Mouse (Mus musculus): ENCODE results near the gene Bhlhe40. TPM values are rescaled to one million over a fixed set of nuclear protein-coding genes. Genes with fewer than 3 reads are reported as not detected.

Gene Bhlhe40
- polyA plus RNA-seq (2016; fragmentation: Nextera tagmentation; extraction: Ambion mirVana): 2.3 and 2.8 TPM in 2 replicates

- peaks cover 20% of the 10 kb centered on the region for H3K4me1 ChIP-seq
- H3K9ac ChIP-seq (replicated peaks): peak within 1 kb of the TSS; percentile 67
- H3K27me3 ChIP-seq: peaks cover 41% of the 10 kb centered on the region
- H3K4me3 ChIP-seq: peak within 1 kb of the TSS; percentile 61
- peak within 1 kb of the TSS; percentile 100 for H3K4me2 ChIP-seq (replicated peaks)
- peak within 1 kb of the TSS; percentile 75 for H3K27ac ChIP-seq (replicated peaks)
- peak; percentile 69 for ATAC-seq (ENCODE audit: low FRiP score, low read depth)
- WGBS: 0% methylated on average over 24 of the region's 43 CpGs
- no peaks in the 10 kb centered on the region for H3K36me3 ChIP-seq
- H3K9me3 ChIP-seq: no peaks in the 10 kb centered on the region
Observed at GRCm38 (mm10) chr6:108660206-108660877, at the start of gene Bhlhe40. Gene Bhlhe40 (plus strand): TSS chr6:108660629.

GRCm38 (mm10) chr6:108611663-108612062 is 48.8 kb upstream of the Bhlhe40 start:
- Histone ChIP-seq H3K27ac (replicated peaks) (no peak overlapping the region), H3K9me3 (no peaks in the 10 kb centered on the region), H3K4me1 (no peaks in the 10 kb centered on the region), H3K9ac (replicated peaks) (no peak overlapping the region), H3K4me3 (no peak overlapping the region), H3K36me3 (no peaks in the 10 kb centered on the region), H3K4me2 (replicated peaks) (no peak overlapping the region), H3K27me3 (no peaks in the 10 kb centered on the region)
- ATAC-seq (ENCODE audit: low FRiP score, low read depth): no peak
- 89% methylated on average over 3 of the region's 3 CpGs for WGBS

GRCm38 (mm10) chr6:108618025-108618424 is 42.4 kb upstream of the Bhlhe40 start:
- Histone ChIP-seq H3K36me3 (no peaks in the 10 kb centered on the region), H3K4me1 (no peaks in the 10 kb centered on the region), H3K4me2 (replicated peaks) (no peak overlapping the region), H3K27me3 (no peaks in the 10 kb centered on the region), H3K27ac (replicated peaks) (no peak overlapping the region), H3K4me3 (no peak overlapping the region), H3K9me3 (no peaks in the 10 kb centered on the region), H3K9ac (replicated peaks) (no peak overlapping the region)
- ATAC-seq (ENCODE audit: low FRiP score, low read depth): no peak
- WGBS: 92% methylated on average over 10 of the region's 10 CpGs

- no peaks in the 10 kb centered on the region for H3K9me3 ChIP-seq
- H3K4me2 ChIP-seq (replicated peaks): no peak overlapping the region
- no peak overlapping the region for H3K9ac ChIP-seq (replicated peaks)
- H3K27me3 ChIP-seq: no peaks in the 10 kb centered on the region
- no peaks in the 10 kb centered on the region for H3K36me3 ChIP-seq
- no peaks in the 10 kb centered on the region for H3K4me1 ChIP-seq
- 91% methylated on average over 4 of the region's 4 CpGs for WGBS
- no peak overlapping the region for H3K4me3 ChIP-seq
- H3K27ac ChIP-seq (replicated peaks): no peak overlapping the region
- no peak for ATAC-seq (ENCODE audit: low FRiP score, low read depth)
Observed at GRCm38 (mm10) chr6:108623028-108623565, 37.3 kb upstream of the Bhlhe40 start.

GRCm38 (mm10) chr6:108624915-108625314 is 35.5 kb upstream of the Bhlhe40 start:
- Histone ChIP-seq H3K4me3 (no peak overlapping the region), H3K9me3 (no peaks in the 10 kb centered on the region), H3K27ac (replicated peaks) (no peak overlapping the region), H3K4me1 (no peaks in the 10 kb centered on the region), H3K9ac (replicated peaks) (no peak overlapping the region), H3K36me3 (no peaks in the 10 kb centered on the region), H3K27me3 (no peaks in the 10 kb centered on the region), H3K4me2 (replicated peaks) (no peak overlapping the region)
- ATAC-seq (ENCODE audit: low FRiP score, low read depth): no peak
- 89% methylated on average over 4 of the region's 4 CpGs for WGBS

GRCm38 (mm10) chr6:108630701-108631100 is 29.7 kb upstream of the Bhlhe40 start:
- no peak overlapping the region for H3K4me3 ChIP-seq
- H3K9ac ChIP-seq (replicated peaks): no peak overlapping the region
- H3K9me3 ChIP-seq: no peaks in the 10 kb centered on the region
- H3K36me3 ChIP-seq: no peaks in the 10 kb centered on the region
- H3K4me1 ChIP-seq: no peaks in the 10 kb centered on the region
- H3K4me2 ChIP-seq (replicated peaks): no peak overlapping the region
- H3K27ac ChIP-seq (replicated peaks): no peak overlapping the region
- no peak for ATAC-seq (ENCODE audit: low FRiP score, low read depth)
- no peaks in the 10 kb centered on the region for H3K27me3 ChIP-seq

- H3K4me2 ChIP-seq (replicated peaks): no peak overlapping the region
- no peaks in the 10 kb centered on the region for H3K36me3 ChIP-seq
- H3K27me3 ChIP-seq: no peaks in the 10 kb centered on the region
- no peak for ATAC-seq (ENCODE audit: low FRiP score, low read depth)
- H3K4me1 ChIP-seq: no peaks in the 10 kb centered on the region
- H3K9me3 ChIP-seq: no peaks in the 10 kb centered on the region
- H3K27ac ChIP-seq (replicated peaks): no peak overlapping the region
- 91% methylated on average over 6 of the region's 6 CpGs for WGBS
- H3K4me3 ChIP-seq: no peak overlapping the region
- H3K9ac ChIP-seq (replicated peaks): no peak overlapping the region
Observed at GRCm38 (mm10) chr6:108638157-108638833, 22.1 kb upstream of the Bhlhe40 start.

GRCm38 (mm10) chr6:108642020-108642419 is 18.4 kb upstream of the Bhlhe40 start:
- H3K9me3 ChIP-seq: no peaks in the 10 kb centered on the region
- no peak overlapping the region for H3K4me2 ChIP-seq (replicated peaks)
- no peak overlapping the region for H3K4me3 ChIP-seq
- no peaks in the 10 kb centered on the region for H3K36me3 ChIP-seq
- H3K27ac ChIP-seq (replicated peaks): no peak overlapping the region
- 70% methylated on average over 7 of the region's 7 CpGs for WGBS
- no peak for ATAC-seq (ENCODE audit: low FRiP score, low read depth)
- H3K9ac ChIP-seq (replicated peaks): no peak overlapping the region
- H3K4me1 ChIP-seq: no peaks in the 10 kb centered on the region
- H3K27me3 ChIP-seq: no peaks in the 10 kb centered on the region

GRCm38 (mm10) chr6:108643035-108643434 is 17.4 kb upstream of the Bhlhe40 start:
- Histone ChIP-seq H3K4me2 (replicated peaks) (no peak overlapping the region), H3K9me3 (no peaks in the 10 kb centered on the region), H3K36me3 (no peaks in the 10 kb centered on the region), H3K4me1 (no peaks in the 10 kb centered on the region), H3K27ac (replicated peaks) (no peak overlapping the region), H3K27me3 (no peaks in the 10 kb centered on the region), H3K9ac (replicated peaks) (no peak overlapping the region), H3K4me3 (no peak overlapping the region)
- 70% methylated on average over 6 of the region's 6 CpGs for WGBS
- no peak for ATAC-seq (ENCODE audit: low FRiP score, low read depth)

GRCm38 (mm10) chr6:108644311-108644710 is 16.1 kb upstream of the Bhlhe40 start:
- no peaks in the 10 kb centered on the region for H3K9me3 ChIP-seq
- H3K27ac ChIP-seq (replicated peaks): no peak overlapping the region
- H3K27me3 ChIP-seq: no peaks in the 10 kb centered on the region
- ATAC-seq (ENCODE audit: low FRiP score, low read depth): no peak
- no peaks in the 10 kb centered on the region for H3K36me3 ChIP-seq
- WGBS: 48% methylated on average over 5 of the region's 5 CpGs
- H3K4me3 ChIP-seq: no peak overlapping the region
- no peak overlapping the region for H3K9ac ChIP-seq (replicated peaks)
- no peaks in the 10 kb centered on the region for H3K4me1 ChIP-seq
- H3K4me2 ChIP-seq (replicated peaks): no peak overlapping the region

GRCm38 (mm10) chr6:108647094-108647493 is 13.3 kb upstream of the Bhlhe40 start:
- 81% methylated on average over 3 of the region's 3 CpGs for WGBS
- no peak overlapping the region for H3K4me3 ChIP-seq
- no peak for ATAC-seq (ENCODE audit: low FRiP score, low read depth)

GRCm38 (mm10) chr6:108648072-108648471 is 12.4 kb upstream of the Bhlhe40 start:
- H3K4me2 ChIP-seq (replicated peaks): no peak overlapping the region
- no peak overlapping the region for H3K9ac ChIP-seq (replicated peaks)
- H3K4me1 ChIP-seq: no peaks in the 10 kb centered on the region
- WGBS: 46% methylated on average over 6 of the region's 6 CpGs
- ATAC-seq (ENCODE audit: low FRiP score, low read depth): 0 out of 2 replicates have a peak, but pooled peaks have one; percentile 27
- no peaks in the 10 kb centered on the region for H3K9me3 ChIP-seq
- H3K27ac ChIP-seq (replicated peaks): no peak overlapping the region
- no peaks in the 10 kb centered on the region for H3K27me3 ChIP-seq
- H3K36me3 ChIP-seq: no peaks in the 10 kb centered on the region
- no peak overlapping the region for H3K4me3 ChIP-seq

More at GRCm38 (mm10) chr6:108647094-108647493, 13.3 kb upstream of the Bhlhe40 start:
- Histone ChIP-seq H3K9ac (replicated peaks) (no peak overlapping the region), H3K4me2 (replicated peaks) (no peak overlapping the region), H3K36me3 (no peaks in the 10 kb centered on the region), H3K4me1 (no peaks in the 10 kb centered on the region), H3K27ac (replicated peaks) (no peak overlapping the region), H3K9me3 (no peaks in the 10 kb centered on the region), H3K27me3 (no peaks in the 10 kb centered on the region)
